Mouse (Mus musculus): ENCODE measurements around the gene Aldh2. TPM values are rescaled to one million over a fixed set of nuclear protein-coding genes. Genes with fewer than 3 reads are reported as not detected.
"Not testable (repeated sequence)": the region's sequence is repeated elsewhere in the genome, so short reads cannot be mapped to it uniquely, and the experiment has no call there.

Aldh2 gene
- polyA plus RNA-seq (2017; shearing (Covaris generic)), result 10 to 100 TPM in 1 of 3 experiments, 1 to 10 TPM in 2; 4.5 to 11.7 (median 6.0) TPM

GRCm38 (mm10) chr5:121593451-121594401, at the start of gene Aldh2:
Gene Aldh2 (minus strand): TSS chr5:121593824.
- peak; percentile 74 for ATAC-seq

GRCm38 (mm10) chr5:121639601-121640000, 46.0 kb upstream of the Aldh2 start:
- no peak for ATAC-seq

GRCm38 (mm10) chr5:121637296-121637695, 43.7 kb upstream of the Aldh2 start:
- ATAC-seq, result no peak

DNA sequence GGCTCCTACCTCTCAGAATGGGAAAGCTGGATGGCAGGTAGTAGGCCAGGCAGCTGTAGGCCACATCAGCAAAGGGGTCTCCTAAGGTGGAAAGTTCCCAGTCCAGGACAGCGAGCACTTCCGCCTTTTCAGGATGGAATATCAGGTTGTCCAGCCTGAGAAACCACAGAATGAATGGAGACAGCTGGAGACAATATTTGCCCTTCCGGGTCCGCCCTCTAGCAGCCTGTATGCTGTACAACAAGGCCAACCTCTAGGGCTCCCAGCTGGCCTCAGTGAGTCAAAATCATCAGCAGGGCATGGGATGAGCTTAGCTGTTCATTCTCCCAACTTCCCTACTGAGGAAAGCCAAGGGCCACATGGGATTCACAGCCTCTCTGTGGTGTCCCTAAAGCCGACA, 41.0 kb upstream of the Aldh2 start:
- ATAC-seq, result no peak

DNA sequence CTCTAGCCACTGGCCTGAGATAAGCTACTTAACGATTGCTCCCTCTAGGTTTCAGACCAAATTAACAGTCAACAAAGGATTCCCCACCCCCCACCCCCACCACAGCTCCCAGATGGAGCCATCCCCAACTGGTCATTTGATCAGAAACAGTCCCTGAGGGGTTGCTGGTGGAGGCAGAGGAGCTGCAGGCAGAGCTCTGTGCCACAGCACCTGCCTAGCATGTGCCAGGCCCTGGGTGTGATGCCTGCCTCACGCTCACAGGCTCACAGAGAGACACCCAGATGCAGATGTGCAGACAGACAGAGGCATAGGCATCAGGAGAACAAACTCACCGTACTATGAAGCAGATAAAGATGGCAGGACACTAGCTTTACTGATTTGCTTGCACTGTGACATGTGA, 39.2 kb upstream of the Aldh2 start:
- ATAC-seq, result no peak

GRCm38 (mm10) chr5:121631106-121631647, 37.6 kb upstream of the Aldh2 start:
- not testable (repeated sequence) for ATAC-seq

GRCm38 (mm10) chr5:121627871-121628270, 34.2 kb upstream of the Aldh2 start:
- ATAC-seq, result no peak

- ATAC-seq, result no peak
Observed at GRCm38 (mm10) chr5:121623241-121623640, 29.6 kb upstream of the Aldh2 start.

GRCm38 (mm10) chr5:121621102-121621501, 27.5 kb upstream of the Aldh2 start:
- no peak for ATAC-seq

DNA sequence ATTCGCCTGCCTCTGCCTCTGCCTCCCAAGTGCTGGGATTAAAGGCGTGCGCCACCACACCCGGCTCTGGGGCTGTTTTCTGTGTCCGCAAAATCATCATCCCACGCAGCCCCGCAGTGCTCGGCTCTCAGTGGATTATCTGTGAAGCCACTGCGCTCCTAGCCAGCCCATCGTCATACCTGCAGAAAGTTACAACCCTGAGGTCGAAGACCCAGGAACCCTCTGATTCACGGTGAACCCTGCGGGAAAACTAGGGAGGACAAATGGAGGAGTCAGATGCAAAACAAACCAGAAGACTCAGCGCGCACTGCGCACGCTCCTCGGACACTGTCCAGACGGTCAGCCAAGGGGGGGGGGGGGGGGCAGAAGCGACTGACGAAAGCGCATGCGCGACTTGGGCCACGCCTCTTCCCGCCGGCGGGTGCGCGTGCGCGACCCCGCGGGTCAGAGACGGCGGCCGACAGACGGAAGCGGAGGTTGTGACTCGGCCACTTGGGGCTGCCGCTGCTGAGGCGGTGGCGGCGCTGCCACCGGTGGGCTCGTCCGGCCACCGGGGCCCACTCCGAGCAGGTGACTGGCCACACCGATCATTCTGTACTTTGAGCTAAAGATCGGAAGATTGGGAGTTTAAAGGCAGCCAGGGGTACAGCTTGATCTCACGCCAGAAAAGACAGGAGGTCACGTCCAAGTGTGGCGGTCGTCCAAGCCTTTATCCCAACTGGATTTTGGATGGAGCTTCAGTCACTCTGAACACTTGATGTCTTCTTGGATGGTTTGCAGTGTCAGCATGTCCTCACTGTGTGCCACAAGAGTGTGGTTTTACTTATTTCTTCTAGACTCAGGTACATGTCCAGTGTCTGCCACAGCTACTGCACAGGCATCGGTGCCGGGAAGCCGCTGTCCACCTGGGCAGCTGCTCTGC, 25.2 kb upstream of the Aldh2 start, which contains the start of gene Acad12:
TSS of gene Acad12 (minus strand) at position 347 of the 922 bp plus-strand sequence.
- peak; percentile 68 for ATAC-seq

GRCm38 (mm10) chr5:121614921-121615320, 21.3 kb upstream of the Aldh2 start:
- not testable (repeated sequence) for ATAC-seq

- no peak for ATAC-seq
Observed at GRCm38 (mm10) chr5:121612036-121612435, 18.4 kb upstream of the Aldh2 start.

DNA sequence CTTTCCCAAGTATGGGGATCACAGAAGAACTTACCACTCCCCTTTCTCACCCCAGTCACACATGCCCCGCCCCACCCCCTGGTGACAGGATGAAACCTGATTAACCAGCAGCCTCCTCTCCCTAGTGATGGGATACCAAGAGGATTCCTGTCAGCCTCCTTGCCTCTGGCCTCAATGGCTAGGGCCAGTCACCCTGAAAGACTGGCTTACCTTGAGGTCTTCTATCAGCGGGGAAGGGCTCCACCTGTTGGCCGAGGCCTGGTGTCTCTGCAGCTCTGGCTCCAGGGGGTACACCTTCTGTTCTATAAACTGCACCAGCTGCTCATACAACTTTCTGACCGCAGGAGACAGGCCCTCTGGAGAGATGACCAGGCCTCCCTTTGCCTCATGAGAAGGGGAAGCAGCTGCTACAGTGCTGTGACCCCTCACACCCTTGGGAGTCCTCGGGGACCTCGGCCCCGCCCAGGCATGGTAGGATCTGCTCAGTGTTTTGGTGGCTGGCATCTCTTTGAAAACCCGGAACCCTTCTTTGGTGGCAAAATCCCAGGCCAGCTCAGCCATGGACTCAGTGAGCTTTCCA, 16.0 kb upstream of the Aldh2 start:
- ATAC-seq, result not testable (repeated sequence)

DNA sequence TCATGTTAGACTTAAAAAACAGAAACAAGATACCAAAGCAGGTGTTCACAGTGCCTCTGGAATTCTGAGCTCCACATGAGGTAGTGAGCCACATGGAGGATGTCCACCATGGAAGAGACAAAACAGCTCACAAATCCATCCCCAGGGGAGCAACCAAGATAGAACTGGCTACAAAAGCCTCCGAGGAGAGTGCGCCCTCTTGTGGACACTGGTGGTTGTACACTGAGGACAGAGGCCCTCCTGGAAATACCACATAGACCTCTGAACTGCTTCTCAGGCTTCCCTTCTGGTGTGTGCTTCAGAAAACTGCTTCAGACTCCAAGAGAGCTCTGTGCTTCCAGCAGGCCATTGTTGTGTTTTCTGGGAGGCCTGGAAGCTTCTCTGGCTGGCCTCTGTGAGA, 12.5 kb upstream of the Aldh2 start:
- peak; percentile 41 for ATAC-seq

GRCm38 (mm10) chr5:121603815-121604214, 10.2 kb upstream of the Aldh2 start:
- not testable (repeated sequence) for ATAC-seq

DNA sequence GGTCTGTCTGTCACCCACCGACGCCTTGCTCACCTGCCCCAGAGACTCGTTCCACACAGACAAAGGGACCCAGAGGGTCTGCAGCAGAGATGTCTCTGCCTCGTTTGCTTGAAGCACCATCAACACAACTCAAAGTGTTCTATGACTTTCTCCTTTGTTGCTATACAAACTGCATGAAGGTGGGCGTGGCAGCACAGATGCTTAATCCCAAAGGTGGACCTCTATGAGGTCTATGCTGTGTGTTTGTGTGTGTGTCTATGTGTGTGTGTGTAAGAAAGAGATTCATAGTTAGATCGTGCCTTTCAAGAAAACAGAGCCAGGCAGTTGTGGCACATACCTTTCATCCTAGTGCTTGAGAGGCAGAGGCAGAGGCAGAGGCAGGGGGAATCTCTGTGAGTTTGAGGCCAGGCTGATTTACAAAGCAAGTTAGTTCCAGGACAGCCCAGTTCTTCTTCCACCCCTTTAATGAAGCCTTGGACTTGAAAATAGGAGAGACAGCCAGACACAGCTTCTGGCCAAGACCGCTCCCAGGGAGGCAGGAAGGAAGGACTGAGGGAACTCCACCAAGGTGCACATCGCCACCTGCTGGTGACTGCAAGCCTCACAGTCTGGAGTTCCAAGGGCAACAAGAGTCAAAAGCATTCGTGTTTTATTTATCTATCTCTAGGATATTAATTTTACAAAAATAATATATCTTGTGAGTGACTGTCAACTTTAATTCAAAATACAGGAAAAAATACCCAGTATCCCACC, 8.1 kb upstream of the Aldh2 start:
- peak; percentile 67 for ATAC-seq

- no peak for ATAC-seq
Observed at GRCm38 (mm10) chr5:121598871-121599610, 5.4 kb upstream of the Aldh2 start.

DNA sequence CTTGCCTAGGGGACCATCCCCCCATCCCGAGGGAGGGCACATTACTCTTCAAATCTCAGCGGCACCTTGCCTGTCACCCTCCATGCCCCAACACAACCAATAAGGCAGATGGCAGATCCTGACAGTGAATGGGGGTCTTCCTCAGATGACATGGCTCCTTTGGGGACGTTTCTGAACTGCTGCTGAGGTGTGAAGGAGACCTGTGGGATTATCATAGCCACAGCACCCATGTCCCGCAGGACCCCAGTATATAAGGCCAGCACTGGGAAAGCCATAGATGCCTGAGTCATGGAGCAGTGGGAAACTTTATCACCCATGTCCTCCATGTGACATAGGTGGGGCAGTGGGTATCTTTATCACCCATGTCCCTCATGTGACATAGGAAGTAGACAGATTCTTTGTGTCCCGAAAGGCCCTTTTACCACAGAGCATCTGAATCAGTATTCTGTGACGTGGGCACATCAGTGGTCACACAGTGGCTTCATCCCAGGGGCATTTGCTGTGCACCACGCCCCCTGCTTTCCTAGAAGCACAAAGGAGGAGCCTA, 4.4 kb upstream of the Aldh2 start:
- no peak for ATAC-seq

- ATAC-seq, result no peak
Observed at GRCm38 (mm10) chr5:121597332-121597731, 3.7 kb upstream of the Aldh2 start.

DNA sequence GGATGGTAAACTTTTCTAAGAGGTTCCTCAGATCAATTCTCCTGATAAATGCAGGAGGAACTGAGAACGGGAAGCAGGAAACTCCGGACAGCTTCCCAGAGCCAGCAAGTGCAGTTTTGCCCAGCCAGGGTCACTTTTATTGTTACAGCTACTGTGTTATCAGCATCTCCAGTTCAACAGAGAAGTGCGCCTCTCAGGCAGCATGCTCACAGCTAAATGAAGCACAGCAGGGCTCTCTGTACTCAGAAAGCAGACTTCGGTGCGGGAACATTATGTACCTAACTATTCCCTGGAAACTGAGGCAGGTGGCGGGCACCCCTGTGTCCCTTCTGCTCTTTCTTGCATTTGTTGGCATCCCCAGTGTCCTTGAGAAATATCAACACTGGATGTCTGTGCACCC, 2.6 kb upstream of the Aldh2 start:
- no peak for ATAC-seq

DNA sequence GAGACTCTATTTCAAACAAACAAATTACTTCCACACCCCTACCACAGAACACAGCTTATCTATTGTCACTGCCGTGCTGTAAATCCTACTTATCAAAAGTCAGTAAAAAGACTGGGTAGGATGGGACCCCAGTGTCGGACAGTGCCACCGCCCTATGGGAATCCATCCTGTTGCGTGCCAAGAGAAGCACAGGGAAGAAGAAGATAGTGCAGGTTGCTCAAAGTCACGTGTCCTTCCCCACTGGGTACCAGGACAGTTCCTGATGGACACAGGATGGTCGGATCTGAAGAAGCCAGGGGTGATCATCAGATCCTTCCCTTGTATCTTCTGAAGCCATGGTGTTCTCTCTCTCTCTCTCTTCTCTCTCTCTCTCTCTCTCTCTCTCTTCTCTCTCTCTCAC, 2.1 kb upstream of the Aldh2 start:
- ATAC-seq, result no peak

All from inflammation-experienced regulatory T-cells, adult 6 months (primary cell).